Mouse (Mus musculus): ENCODE data around the gene Trpm3. TPM values are rescaled to one million over a fixed set of nuclear protein-coding genes. Genes with fewer than 3 reads are reported as not detected.

The Trpm3 gene
- polyA plus RNA-seq (2015; fragmentation: Nextera tagmentation; extraction: Ambion mirVana) = 8.2 and 9.3 TPM in 2 replicates

DNA sequence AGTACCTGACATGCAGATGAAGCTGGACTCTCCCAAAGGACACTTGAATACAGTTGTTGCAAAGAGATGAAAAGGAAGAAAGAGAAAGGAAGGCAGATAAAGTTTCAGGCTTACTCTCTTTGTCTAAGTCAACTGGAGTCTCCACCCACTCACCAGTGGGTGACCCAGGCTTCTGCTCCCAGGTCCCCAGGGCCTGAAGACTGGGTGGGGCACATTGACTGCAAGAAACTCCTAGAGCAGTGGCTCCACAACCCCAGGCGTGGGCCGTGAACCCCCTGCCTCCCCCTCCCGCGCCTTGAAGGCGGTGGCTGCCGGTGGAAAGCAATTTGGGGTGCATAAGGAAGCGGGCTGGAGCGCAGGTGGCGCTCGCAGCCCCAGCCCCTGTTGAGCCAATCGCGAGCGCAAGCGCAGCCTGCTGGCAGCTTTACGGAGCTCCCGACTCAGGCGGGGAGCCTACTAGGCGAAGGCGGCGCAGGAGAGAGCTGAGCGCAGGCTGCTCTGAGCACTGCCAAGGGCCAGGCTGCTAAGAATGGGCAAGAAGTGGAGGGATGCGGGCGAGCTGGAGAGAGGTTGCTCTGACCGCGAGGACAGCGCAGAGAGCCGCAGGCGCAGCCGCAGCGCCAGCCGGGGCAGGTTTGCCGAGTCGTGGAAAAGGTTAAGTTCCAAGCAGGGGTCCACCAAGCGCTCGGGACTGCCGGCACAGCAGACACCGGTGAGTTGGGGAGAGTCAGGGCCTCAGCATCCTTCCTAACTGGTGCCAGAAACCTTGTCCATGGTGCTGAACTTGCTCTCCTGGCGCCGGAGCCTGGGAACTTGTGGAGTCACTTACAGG is at the start of gene Trpm3:
Gene Trpm3 (plus strand): TSS at position 457 of the 832 bp plus-strand sequence.
- H3K4me3 ChIP-seq = peak within 1 kb of the TSS; percentile 46
- H3K4me2 ChIP-seq = peak within 1 kb of the TSS; percentile 92
- peak; percentile 98 for ATAC-seq (ENCODE audit: low read depth)
- WGBS = 1% methylated on average over 39 of the region's 39 CpGs
- peak within 1 kb of the TSS; percentile 66 for H3K9ac ChIP-seq
- no peaks in the 10 kb centered on the region for H3K36me3 ChIP-seq
- H3K9me3 ChIP-seq = no peaks in the 10 kb centered on the region
- peaks cover 7% of the 10 kb centered on the region; the same call in 1 of the 2 replicates for H3K27me3 ChIP-seq
- peaks cover 18% of the 10 kb centered on the region for H3K4me1 ChIP-seq (replicated peaks)
- H3K27ac ChIP-seq (replicated peaks) = 0 out of 2 replicates have a peak within 1 kb of the TSS, but pooled peaks have one; percentile 7

DNA sequence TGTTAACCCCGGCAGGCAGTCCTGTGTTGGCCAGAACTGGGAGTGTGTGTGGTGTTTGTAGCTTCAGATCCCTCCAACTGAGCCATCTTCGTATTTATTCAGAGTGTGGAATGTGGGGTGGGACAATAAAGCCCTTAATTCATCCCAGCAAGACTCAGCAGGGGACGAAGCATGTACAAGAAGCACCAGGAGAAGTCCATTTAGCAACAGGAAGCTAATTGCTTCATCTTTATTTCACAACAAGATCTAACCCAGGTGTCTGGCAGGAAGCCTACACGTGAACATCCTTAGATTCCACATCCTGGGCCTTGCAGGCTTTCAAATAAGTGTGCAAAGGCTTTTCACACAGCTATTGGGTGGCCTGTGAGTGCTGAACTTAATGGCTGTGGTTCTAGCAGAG is 38.3 kb upstream of the Trpm3 start:
- no peak overlapping the region for H3K27ac ChIP-seq (replicated peaks)
- 43% methylated on average over 4 of the region's 4 CpGs for WGBS
- H3K9me3 ChIP-seq = no peaks in the 10 kb centered on the region
- no peaks in the 10 kb centered on the region for H3K27me3 ChIP-seq
- no peak for ATAC-seq (ENCODE audit: low read depth)
- no peaks in the 10 kb centered on the region for H3K36me3 ChIP-seq
- no peak overlapping the region for H3K4me2 ChIP-seq
- H3K9ac ChIP-seq = no peak overlapping the region
- no peak overlapping the region for H3K4me3 ChIP-seq
- no peaks in the 10 kb centered on the region for H3K4me1 ChIP-seq (replicated peaks)

DNA sequence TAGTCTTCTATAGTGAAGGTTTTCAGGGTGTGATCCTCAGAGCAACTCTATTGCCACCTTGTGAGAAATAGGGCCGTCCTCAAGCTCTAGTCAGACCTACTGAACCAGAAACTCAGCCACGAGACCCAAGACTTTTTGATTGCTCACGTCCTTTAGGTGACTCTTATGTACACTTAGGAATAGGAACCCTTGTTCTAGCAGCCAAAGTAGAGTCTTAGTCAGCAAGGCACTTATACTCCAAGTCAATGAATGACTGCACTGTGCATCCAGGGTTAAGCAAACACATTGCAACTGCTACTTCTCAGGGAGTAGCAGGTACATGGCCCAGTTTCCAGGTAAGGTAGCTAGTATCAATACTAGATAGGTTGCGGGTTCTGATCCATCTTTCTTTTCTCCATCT is 35.0 kb upstream of the Trpm3 start:
- no peak for ATAC-seq (ENCODE audit: low read depth)
- Histone ChIP-seq H3K9ac (no peak overlapping the region), H3K9me3 (no peaks in the 10 kb centered on the region), H3K27ac (replicated peaks) (no peak overlapping the region), H3K4me1 (replicated peaks) (no peaks in the 10 kb centered on the region), H3K4me3 (no peak overlapping the region), H3K36me3 (no peaks in the 10 kb centered on the region), H3K27me3 (no peaks in the 10 kb centered on the region), H3K4me2 (no peak overlapping the region)
- WGBS = 85% methylated on average over 4 of the region's 4 CpGs

DNA sequence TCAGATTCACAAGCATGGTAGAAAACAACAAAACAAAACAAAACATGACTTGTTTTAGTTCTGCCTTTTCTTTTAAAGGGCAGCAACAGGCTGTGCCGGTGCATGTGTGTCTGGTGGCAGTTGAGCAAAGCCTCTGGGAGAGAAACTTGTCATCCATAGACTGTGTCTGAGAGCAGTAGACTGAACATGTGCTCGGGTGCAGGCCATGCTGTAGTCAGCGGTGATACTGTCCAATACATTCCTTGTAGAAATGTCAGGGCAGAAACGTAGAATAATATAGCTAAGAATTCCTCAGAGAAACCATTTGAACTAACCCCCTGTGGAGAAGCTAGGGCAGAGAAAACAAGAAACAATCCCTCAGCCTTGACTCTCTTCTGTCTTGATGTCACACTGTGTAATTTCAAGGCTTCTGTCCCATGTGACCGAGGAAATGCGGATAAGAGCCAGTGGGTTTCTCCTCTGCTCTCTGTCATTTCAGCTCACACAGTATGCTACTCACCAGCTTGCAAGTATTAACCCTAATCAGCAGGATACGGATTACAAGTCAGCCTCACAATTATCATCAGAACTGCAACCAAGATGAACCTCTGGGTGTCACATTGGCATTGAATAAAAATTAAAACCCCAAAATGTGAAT is 33.9 kb upstream of the Trpm3 start:
- H3K4me2 ChIP-seq = no peak overlapping the region
- H3K9ac ChIP-seq = no peak overlapping the region
- no peaks in the 10 kb centered on the region for H3K9me3 ChIP-seq
- WGBS = 68% methylated on average over 7 of the region's 7 CpGs
- no peaks in the 10 kb centered on the region for H3K36me3 ChIP-seq
- no peaks in the 10 kb centered on the region for H3K27me3 ChIP-seq
- H3K4me1 ChIP-seq (replicated peaks) = no peaks in the 10 kb centered on the region
- H3K27ac ChIP-seq (replicated peaks) = no peak overlapping the region
- ATAC-seq (ENCODE audit: low read depth) = no peak
- H3K4me3 ChIP-seq = no peak overlapping the region

DNA sequence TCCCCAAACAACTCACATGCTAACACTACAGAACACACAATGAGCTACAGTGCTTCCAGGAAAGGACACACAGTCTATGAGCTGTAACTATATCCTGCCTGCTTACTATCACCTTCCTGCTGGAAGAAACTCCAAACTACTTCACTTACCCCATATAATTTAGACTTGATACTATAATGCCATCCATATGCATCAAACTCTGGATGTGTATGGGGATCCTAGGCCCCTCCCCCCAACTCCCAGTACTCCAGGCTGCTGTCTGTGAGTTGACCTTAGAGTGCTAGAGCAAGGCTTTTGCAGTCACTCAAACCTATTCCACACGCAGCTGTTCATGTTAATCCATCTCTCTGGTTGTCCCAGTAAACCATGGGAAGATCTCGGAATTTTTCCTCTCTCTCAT is 33.2 kb upstream of the Trpm3 start:
- no peak overlapping the region for H3K27ac ChIP-seq (replicated peaks)
- no peak overlapping the region for H3K4me2 ChIP-seq
- no peaks in the 10 kb centered on the region for H3K4me1 ChIP-seq (replicated peaks)
- no peak for ATAC-seq (ENCODE audit: low read depth)
- H3K9ac ChIP-seq = no peak overlapping the region
- H3K27me3 ChIP-seq = no peaks in the 10 kb centered on the region
- no peaks in the 10 kb centered on the region for H3K9me3 ChIP-seq
- no peaks in the 10 kb centered on the region for H3K36me3 ChIP-seq
- WGBS = 76% methylated on average over 2 of the region's 2 CpGs
- no peak overlapping the region for H3K4me3 ChIP-seq

DNA sequence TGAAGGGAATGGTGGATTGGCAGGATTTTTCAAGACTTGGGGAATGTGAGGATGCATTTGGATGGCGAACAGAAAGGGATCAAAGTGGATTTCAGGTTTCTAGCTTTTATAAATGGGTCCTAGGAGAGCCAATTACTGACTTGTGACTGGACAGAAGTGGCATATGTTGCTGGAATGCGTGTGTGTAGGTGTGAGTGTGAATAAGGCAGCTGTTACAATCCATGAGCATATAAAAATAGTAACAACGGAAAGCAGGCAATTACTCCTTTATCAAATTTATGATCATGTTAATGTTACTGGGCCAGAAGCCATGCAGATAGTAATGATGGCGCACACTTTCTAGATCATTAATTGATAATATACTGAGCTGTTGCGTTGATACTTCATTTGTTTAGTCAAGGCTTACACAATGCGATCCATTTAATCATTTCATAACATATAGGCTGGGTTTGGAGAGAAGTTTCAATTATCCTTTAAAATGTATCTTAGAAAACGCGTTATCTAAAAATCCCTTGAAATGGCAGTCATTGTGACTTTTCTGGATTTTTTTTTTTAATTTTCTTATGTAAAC is 29.9 kb upstream of the Trpm3 start:
- WGBS = 84% methylated on average over 8 of the region's 8 CpGs
- no peaks in the 10 kb centered on the region for H3K4me1 ChIP-seq (replicated peaks)
- H3K27me3 ChIP-seq = no peaks in the 10 kb centered on the region
- no peak overlapping the region for H3K9ac ChIP-seq
- no peak overlapping the region for H3K27ac ChIP-seq (replicated peaks)
- no peak overlapping the region for H3K4me3 ChIP-seq
- H3K36me3 ChIP-seq = no peaks in the 10 kb centered on the region
- no peak for ATAC-seq (ENCODE audit: low read depth)
- no peaks in the 10 kb centered on the region for H3K9me3 ChIP-seq
- H3K4me2 ChIP-seq = no peak overlapping the region

DNA sequence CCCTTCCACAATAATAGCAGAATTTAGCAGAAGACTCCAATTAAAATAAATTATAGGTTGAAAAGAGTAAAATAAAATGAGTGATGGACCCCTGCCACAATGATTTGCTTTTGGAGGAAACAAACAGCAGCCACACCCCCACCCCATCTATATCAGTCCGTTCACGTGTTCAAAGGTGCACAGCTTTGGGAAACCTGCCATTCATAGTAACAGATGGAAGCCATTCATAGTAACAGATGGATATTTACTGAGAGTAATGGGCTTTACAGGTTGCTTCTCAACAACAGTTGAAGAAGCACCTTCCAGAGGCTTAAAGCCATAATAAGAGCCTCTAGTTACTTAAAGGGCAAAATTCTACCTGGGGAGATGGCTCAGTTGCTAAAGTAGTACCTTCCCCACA is 17.9 kb upstream of the Trpm3 start:
- Histone ChIP-seq H3K27me3 (no peaks in the 10 kb centered on the region), H3K4me1 (replicated peaks) (no peaks in the 10 kb centered on the region), H3K4me2 (no peak overlapping the region), H3K9ac (no peak overlapping the region), H3K36me3 (no peaks in the 10 kb centered on the region), H3K9me3 (no peaks in the 10 kb centered on the region), H3K27ac (replicated peaks) (no peak overlapping the region), H3K4me3 (no peak overlapping the region)
- 78% methylated on average over 2 of the region's 2 CpGs for WGBS
- ATAC-seq (ENCODE audit: low read depth) = no peak

DNA sequence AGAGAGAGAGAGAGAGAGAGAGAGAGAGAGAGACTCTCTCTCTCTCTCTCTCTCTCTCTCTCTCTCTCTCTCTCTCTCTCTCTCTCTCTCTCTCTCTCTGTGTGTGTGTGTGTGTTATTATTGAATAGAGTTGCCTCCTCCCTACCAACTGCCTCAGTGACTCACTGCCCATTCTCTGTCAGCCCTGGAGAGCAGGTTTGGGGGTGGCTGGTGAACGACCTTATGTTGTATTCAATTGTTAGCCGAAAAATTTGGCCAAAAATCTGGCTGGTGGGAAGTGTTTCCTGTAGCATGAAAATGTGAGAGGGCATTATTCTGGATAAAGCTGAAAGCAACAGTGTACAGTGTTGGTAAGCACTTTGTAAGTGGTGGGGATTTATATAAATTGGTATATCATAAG is 17.2 kb upstream of the Trpm3 start:
- H3K36me3 ChIP-seq = no peaks in the 10 kb centered on the region
- H3K27me3 ChIP-seq = no peaks in the 10 kb centered on the region
- H3K4me2 ChIP-seq = no peak overlapping the region
- H3K4me3 ChIP-seq = no peak overlapping the region
- no peak for ATAC-seq (ENCODE audit: low read depth)
- no peaks in the 10 kb centered on the region for H3K4me1 ChIP-seq (replicated peaks)
- 75% methylated on average over 2 of the region's 2 CpGs for WGBS
- no peaks in the 10 kb centered on the region for H3K9me3 ChIP-seq
- no peak overlapping the region for H3K27ac ChIP-seq (replicated peaks)
- no peak overlapping the region for H3K9ac ChIP-seq

DNA sequence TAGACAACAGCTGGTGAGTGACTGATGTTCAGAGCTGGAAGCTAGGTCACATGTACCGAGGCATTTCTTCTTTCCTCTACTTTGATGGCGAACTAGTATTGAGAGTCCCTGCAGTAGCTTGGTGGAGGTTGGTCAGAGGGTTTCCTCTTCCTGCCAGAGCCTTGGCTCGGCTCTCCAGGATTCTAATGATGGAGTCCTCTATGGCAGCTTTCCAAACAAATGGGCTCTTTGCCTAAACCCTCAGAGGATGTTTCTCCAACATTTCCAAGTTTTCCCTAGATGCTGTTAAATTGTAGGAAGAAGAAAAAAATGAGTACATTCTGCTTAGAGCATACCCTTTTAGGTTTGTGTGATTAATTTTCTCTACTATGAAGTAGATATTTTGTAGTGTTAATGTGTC is 6.2 kb upstream of the Trpm3 start:
- no peak overlapping the region for H3K4me3 ChIP-seq
- H3K4me2 ChIP-seq = no peak overlapping the region
- H3K27ac ChIP-seq (replicated peaks) = no peak overlapping the region
- no peak overlapping the region for H3K9ac ChIP-seq
- no peaks in the 10 kb centered on the region for H3K36me3 ChIP-seq
- no peaks in the 10 kb centered on the region for H3K4me1 ChIP-seq (replicated peaks)
- WGBS = 75% methylated on average over 3 of the region's 3 CpGs
- no peaks in the 10 kb centered on the region for H3K9me3 ChIP-seq
- no peaks in the 10 kb centered on the region for H3K27me3 ChIP-seq
- no peak for ATAC-seq (ENCODE audit: low read depth)

DNA sequence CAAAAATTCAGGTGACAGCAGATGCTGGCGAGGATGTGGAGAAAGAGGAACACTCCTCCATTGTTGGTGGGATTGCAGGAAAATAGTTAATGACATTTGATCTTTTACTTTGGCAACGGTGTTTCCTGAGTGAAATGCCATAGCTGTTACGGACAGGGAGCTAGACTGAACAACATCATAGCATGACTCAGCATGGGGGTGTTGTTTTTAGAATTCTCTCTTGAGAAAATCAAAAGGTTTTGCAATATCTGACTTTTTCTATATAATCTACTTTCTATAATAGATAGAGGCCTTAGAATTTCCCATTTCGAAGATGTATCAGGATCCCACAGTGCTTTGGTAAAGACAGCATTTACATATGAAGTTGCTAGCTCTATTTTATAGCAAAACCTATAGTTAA is 39.7 kb downstream of the Trpm3 start:
- Histone ChIP-seq H3K4me3 (no peak overlapping the region), H3K36me3 (no peaks in the 10 kb centered on the region), H3K9ac (no peak overlapping the region), H3K27ac (replicated peaks) (no peak overlapping the region), H3K4me1 (replicated peaks) (no peaks in the 10 kb centered on the region), H3K4me2 (no peak overlapping the region), H3K27me3 (no peaks in the 10 kb centered on the region), H3K9me3 (no peaks in the 10 kb centered on the region)
- 87% methylated on average over 4 of the region's 4 CpGs for WGBS
- no peak for ATAC-seq (ENCODE audit: low read depth)

DNA sequence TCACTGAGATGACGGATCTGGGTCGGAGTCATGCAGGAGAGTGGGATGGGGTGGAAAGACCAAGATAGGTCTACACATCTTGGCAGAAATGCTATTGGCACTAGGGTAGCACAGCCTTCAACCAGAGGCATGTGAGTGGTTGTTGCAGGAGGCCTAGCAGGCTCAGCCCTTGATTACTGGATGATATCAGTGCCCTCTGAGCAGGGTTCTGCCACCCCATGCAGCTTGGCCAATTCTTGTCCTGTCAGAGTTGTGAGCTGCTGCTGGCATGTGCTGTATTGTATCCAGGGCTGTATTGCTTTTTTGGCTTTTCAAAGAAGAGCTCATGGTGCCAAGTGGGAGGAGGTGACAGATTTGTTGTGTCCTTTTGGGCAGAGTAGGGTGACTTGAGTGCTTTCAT is 40.2 kb downstream of the Trpm3 start:
- WGBS = 96% methylated on average over 2 of the region's 2 CpGs
- no peaks in the 10 kb centered on the region for H3K9me3 ChIP-seq
- H3K36me3 ChIP-seq = no peaks in the 10 kb centered on the region
- H3K4me1 ChIP-seq (replicated peaks) = no peaks in the 10 kb centered on the region
- H3K4me3 ChIP-seq = no peak overlapping the region
- no peak overlapping the region for H3K27ac ChIP-seq (replicated peaks)
- no peaks in the 10 kb centered on the region for H3K27me3 ChIP-seq
- no peak overlapping the region for H3K4me2 ChIP-seq
- no peak overlapping the region for H3K9ac ChIP-seq
- no peak for ATAC-seq (ENCODE audit: low read depth)

DNA sequence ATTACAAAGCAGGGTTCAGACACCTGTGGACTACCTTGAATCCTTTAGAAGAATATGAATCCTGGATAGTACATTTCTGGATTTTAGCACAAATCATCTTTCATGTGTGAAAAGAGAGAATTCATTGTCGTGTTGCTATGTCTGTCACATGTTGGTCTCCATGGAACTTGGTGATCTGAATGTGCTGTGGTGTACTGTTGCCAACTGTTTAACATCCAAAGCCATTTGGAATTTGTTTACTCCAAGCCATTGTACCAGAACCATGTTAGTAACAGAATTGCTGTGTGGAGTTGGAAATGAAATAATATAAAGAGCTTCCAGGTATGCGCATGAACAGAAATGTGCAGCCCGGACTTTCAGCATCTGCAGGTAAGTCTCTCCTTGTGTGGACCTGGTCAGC is 41.3 kb downstream of the Trpm3 start:
- 92% methylated on average over 3 of the region's 3 CpGs for WGBS
- Histone ChIP-seq H3K4me2 (no peak overlapping the region), H3K27me3 (no peaks in the 10 kb centered on the region), H3K36me3 (no peaks in the 10 kb centered on the region), H3K4me3 (no peak overlapping the region), H3K9me3 (no peaks in the 10 kb centered on the region; the same call in 1 of the 2 replicates), H3K9ac (no peak overlapping the region), H3K4me1 (replicated peaks) (no peaks in the 10 kb centered on the region), H3K27ac (replicated peaks) (no peak overlapping the region)
- ATAC-seq (ENCODE audit: low read depth) = no peak
